Mouse (Mus musculus) monocyte, adult 5-6 weeks (primary cell): ENCODE results near the gene Gm11549. TPM values are rescaled to one million over a fixed set of nuclear protein-coding genes. Genes with fewer than 3 reads are reported as not detected.

ENCODE experiments used
- ATAC-seq: fragments of 153-309, 156-312 bp; replicated peaks from 2 replicates; pipeline ENCODE4 v1.8.0; 2017; ENCODE audit warnings: mild to moderate bottlenecking; ENCODE audit not compliant: low TSS enrichment, insufficient number of reproducible peaks, severe bottlenecking, poor library complexity, low FRiP score
- total RNA-seq: library from RNA; stranded (forward); fragments of 200-1000, 200-491, 200-594 nt; gene quantifications from 3 replicates; pipeline ENCODE4 v1.2.3, GENCODE M21; 2017

Gm11549 gene
- not detected in 3 replicates for total RNA-seq

DNA sequence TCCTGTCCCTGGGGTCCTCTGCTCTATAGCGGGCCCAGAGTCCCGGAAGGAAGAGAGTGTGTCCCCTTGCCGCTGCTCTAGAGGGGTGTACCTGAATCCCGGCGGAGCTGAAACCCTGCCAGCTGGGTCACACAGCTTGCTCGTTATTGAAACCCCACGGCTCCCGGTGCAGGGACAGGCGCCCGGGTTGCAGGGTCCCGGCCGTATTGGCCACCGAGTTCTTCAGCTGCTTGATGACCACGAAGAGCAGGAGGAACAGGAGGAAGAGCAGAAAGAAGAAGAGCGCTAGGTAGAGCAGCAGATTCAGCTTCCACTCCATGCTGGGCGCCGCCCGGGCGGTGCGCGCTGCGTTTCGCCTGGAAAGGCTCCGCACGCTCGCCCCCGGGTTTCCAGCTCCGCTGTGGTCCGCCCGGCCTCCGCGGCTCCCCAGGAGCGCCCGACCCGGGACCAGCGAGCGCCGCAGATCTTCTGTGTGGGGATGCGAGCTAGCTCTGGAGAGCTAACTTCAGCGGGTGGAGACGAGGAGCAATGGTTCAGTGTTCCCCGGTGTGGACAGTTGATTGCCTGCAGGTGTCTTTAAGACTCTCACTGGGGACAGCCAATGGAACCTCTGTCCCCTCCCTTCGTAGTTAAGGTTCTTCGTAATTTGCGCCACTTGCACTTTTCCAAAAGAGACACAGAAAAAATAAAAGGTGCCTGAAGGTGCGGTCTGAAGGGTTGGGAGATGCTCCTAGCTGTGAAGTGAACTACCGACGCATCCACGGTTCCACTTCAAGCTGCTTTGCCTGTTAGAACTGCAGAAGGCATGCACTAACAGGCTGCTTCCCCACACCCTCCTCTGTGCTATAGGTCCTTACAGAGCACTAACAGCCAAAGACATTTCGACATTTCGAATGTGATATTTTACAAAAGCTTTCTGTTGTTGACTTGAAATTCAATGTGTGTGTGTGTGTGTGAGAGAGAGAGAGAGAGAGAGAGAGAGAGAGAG is at the start of gene Gm11549:
Gene Gm11549, minus strand, starts transcription at position 741 of the 988 bp plus-strand sequence.
- no peak for ATAC-seq

GRCm38 (mm10) chr3:36569836-36570235 is 48.2 kb upstream of the Gm11549 start:
- ATAC-seq, result no peak

- ATAC-seq, result no peak
Observed at GRCm38 (mm10) chr3:36563666-36564065, 42.1 kb upstream of the Gm11549 start.

DNA sequence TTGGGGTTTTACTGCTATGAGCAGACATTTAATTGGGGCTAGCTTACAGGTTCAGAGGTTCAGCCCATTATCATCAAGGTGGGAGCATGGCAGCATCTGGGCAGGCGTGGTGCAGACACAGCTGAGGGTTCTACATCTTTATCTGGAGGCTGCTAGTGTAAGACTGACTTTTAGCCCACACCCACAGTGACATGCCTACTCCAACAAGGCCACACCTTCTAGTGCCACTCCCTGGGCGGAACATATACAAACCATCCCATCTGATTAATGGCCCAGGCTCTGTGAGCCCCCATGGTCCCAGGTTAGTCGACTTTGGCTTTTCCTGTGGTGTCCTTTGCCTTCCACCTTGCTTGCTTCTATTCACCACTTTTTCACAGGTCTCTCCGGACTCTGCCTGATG is 38.0 kb upstream of the Gm11549 start:
- ATAC-seq, result no peak

DNA sequence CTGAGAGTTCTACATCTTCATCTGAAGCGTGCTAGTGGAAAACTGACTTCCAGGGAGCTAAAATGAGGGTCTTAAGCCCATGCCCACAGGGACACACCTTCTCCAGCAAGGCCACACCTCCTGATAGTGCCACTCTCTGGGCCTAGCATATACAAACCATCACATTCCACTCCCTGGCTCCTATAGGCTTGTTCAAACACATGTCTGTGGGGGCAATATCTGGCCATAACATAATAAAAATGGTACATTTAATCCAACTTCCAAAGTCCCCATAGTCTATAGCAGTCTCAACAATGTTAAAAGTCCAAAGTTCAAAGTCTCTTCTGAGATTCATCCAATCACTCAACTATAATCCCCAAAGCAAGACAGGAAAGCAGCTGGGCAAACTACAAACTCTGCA is 36.0 kb upstream of the Gm11549 start:
- ATAC-seq, result no peak

GRCm38 (mm10) chr3:36552406-36553047 is 30.9 kb upstream of the Gm11549 start, which contains the start of gene Exosc9:
TSS of gene Exosc9 (plus strand) at chr3:36552606.
- ATAC-seq, result peak; percentile 95

DNA sequence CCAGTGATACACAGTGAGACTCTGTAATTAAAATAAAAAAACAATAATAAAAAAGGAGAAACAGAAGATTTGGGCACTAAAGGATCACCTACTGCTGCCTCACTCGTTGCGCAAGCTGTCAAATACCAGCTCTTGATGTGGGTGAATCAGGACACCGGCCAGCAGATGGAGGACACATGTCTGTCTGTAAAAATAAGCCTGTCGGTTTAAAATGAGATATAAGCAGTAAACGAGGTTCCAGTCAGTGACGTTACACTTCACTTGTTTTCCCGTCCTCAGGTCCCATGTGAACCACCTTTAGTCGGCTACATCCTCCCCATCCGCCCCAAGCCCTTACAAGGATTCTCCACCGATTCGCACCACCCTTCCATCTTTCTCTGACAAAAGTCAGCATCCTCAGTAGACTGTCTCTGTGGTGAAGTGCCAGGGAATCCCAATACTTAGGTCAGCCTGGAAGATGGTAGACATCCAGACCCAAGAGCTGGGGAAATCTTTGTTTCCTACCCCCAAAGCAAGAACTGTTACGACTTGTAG is 30.3 kb upstream of the Gm11549 start:
- peak; percentile 11; the same call in 1 of the 2 replicates for ATAC-seq

- ATAC-seq, result no peak
Observed at GRCm38 (mm10) chr3:36551343-36551742, 29.7 kb upstream of the Gm11549 start.

DNA sequence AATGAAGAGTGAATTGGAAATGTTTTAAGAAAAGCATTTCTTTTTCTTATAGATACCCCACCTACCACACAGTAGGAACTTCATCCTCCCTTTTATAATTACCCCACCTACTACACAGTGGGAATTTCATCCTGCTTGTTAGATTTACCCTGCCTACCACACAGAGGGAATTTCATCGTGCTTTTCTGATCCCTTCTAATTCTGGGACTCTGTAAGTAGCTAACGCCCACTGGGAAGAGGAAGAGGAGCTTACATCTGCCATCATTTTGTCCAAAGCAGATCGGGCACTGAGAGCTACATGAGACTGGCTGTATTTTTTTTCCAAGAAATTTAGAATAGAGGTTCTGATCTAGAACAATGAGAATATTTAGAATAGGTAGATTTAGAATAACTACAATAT is 23.3 kb upstream of the Gm11549 start:
- no peak for ATAC-seq

- ATAC-seq, result no peak
Observed at GRCm38 (mm10) chr3:36541399-36541798, 19.8 kb upstream of the Gm11549 start.

DNA sequence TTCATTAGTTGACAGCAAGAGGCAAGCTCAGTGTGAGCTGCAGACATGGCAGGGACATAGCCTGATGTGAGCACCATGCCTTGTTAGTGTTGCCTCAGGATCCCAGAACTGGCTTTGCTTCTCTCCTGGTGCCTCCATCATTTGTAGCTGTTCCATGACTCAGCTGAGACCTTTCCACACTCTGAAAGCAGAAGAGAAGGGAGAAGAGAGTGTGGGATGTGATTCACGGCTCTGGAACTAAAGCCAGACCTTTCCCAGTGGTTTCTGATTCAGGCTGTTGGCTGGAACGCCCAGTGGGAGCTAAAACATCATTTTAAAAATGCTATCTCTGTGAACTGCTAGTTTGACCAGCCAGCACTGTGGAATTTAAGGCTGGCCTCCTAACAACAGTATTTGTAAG is 19.1 kb upstream of the Gm11549 start:
- no peak for ATAC-seq

- ATAC-seq, result no peak
Observed at GRCm38 (mm10) chr3:36537701-36538470, 16.3 kb upstream of the Gm11549 start.

- no peak for ATAC-seq
Observed at GRCm38 (mm10) chr3:36536041-36536440, 14.4 kb upstream of the Gm11549 start.

- ATAC-seq, result no peak
Observed at GRCm38 (mm10) chr3:36533201-36533672, 11.6 kb upstream of the Gm11549 start.

DNA sequence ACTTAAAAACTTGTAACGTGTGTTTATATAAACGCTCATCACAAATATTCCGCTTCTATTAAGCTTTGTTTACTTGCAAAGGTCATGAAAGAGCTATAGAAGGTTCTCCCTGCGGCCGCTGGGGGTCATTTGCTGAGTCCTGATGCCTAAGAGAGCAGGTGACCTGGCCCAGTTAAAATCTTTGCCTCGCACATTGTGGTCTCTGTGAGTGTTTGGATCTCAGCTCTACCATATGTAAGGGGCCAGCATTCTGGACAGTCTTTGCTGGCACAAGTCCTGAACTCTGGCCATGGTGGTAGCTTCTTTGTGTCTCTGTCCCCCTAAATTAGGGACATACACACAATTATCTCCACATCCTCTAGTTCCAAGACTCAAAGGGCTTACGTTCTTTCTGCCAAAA is 11.1 kb upstream of the Gm11549 start:
- no peak for ATAC-seq

DNA sequence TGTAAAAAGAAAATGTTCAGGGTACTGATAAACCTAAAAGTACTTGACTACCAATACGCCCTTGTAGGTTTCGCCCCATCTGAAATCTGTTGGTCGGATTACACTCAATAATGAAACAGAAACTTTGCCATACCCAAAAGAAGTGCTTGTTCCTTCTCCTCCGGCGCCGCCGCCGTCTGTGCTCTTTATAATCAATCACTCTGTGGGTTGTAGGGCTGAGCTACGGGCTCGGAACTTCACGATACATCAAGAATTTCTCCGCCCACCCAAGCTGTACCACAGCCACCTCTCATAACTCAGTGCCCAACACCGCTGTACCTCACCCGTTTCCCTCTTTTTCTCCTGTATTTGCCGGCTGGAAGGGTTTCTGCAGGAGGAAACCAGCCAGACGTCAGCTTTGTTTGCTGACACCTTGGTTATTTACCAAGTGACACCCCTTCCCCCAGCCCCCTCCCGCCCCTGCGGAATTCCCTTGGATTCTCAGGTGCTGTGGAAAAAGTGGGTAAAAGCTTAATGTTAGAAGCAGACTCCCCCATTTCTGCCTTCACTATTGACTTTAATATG is 10.4 kb upstream of the Gm11549 start:
- no peak for ATAC-seq

DNA sequence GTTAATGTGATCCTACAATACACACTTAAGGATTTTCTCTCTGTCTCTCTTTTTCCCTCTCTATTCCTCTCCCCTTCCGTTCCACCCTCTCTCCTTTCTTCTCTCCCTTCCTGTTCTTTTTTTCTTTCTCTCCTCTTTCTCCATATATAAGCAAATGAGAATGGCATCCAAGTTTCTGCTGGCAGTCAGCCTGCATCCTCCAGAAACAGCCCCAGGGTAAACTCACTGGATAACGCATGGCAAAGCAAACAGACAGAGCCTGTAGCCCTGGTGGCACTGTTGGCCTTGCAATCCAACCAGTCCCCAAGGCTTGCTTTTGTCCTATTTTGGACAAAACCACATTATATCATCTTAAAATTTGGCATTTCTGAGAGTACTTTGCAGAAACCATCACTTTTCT is 9.6 kb upstream of the Gm11549 start:
- no peak for ATAC-seq

DNA sequence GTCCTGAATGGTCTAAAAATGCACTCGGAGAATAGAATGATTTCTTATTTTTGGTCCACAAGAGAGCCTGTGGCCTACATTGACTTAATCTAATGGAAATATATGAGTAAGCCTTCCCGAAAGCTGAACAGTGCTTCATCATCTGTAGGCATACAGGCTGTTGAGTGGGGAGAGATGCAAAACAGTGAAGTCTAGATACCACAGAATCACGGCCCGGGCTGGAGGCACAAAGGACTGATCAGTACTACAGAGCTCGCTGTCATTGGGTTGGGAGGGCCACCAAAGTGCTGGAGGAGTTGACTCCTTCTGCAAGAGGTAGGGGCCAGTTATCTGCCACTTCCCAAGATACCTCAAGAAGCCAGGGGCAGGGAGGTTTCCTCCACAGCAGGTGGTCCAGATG is 9.2 kb upstream of the Gm11549 start:
- no peak for ATAC-seq
